Mouse (Mus musculus): ENCODE results near the gene Nkx1-2.

The Nkx1-2 gene

GRCm38 (mm10) chr7:132604720-132605119, 5.3 kb upstream of the Nkx1-2 start:
- no peak for DNase-seq (ENCODE audit: low spot score)

DNA sequence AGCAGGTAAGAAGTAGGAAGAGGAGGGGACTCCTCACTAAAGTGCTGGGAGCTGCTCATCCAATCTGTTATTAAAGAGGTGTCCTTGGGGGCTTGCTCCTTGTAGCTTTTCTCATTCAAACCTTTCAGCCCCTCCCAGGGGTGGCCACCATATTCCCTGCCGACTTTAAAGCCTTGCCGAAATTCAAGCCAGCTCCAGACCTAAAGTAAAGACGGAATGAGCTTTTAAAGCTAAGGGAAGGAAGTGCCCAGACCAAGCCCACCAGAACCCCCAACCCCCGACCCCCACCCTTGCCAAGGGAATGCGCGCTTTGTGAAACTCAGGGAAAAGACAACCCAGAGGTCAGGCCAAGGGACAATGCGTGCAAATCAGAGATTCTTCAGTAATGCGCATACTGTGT, 1.5 kb upstream of the Nkx1-2 start:
- no peak for DNase-seq (ENCODE audit: low spot score)

GRCm38 (mm10) chr7:132600026-132600425, 589 bp upstream of the Nkx1-2 start:
- DNase-seq (ENCODE audit: low spot score) = no peak

GRCm38 (mm10) chr7:132597251-132598041, 2.0 kb downstream of the Nkx1-2 start:
- DNase-seq (ENCODE audit: low spot score) = peak; percentile 72

DNA sequence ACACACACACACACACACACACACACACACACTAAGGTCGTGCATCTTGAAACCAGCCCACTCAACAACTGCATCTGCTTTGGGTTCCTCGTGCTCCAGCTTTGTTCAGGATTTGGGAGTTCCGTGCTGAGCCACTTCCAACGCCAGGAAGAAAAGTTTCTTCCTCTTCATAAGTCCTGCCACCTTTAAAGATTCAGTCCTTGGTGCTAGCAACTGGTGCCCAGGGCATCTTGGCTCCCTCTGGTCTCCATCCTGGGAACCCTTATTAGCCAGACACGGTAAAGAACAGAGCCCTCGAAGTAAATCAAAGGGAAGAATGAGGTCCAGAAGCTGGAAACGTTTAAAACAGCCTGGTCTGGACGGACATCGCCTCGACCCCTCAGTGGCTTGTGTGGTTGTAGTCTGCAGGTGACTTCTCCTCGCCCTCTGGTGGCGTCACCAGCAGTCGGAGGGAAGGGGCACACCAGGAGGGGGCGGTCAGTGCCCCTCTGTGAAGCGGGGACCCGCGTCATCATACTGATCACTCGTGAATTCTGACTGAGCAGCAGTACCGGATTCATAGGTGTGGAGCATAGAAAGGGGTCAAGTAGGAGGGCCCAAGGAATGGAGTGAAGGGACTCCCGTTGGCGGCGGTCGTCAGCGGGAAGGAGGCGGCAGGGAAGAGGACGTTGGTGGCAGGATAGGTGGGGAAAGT, 2.7 kb downstream of the Nkx1-2 start:
- DNase-seq (ENCODE audit: low spot score) = no peak

DNA sequence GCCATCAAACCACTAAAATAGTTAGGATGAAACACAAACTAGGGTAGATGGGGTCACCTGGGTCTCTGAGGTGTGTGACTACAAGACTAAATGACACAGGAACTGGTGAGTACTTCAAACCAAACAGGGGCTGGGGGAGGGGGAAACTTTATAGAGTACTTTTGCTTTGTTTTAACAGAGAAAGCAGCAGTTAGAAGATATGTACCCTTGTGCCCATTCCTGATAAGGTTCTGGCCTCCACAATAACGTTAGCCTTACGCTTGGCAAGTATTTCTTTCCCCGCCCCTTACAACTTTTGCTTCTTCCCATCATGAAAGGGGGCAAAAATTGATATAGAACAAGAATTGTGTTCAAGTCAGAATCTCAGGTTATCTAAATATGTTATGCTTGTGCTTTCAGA, 3.6 kb downstream of the Nkx1-2 start:
- DNase-seq (ENCODE audit: low spot score) = no peak

- no peak for DNase-seq (ENCODE audit: low spot score)
These were observed 5.1 kb downstream of the Nkx1-2 start for GRCm38 (mm10) chr7:132594325-132594724.

DNA sequence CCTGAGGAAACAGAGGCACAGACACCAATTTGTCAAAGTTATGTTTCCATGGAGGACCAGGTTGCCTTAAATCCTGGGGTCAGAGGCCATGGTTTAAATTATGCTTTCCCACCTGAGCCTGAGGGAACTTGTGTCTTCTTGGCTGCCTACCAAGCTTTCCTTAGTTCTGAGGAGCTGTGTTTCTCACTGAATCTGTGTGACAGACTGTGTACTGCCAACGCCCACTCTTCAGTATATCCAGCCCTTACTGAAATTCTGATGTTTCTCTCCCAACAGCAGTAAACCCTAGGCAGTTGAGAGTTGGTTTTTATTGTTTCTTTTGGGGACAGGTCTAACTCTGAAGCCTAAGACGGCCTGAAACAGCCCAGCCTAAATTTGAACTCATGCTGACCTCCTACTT, 5.7 kb downstream of the Nkx1-2 start:
- no peak for DNase-seq (ENCODE audit: low spot score)

- DNase-seq (ENCODE audit: low spot score) = no peak
These were observed 9.8 kb downstream of the Nkx1-2 start for GRCm38 (mm10) chr7:132589610-132590009.

DNA sequence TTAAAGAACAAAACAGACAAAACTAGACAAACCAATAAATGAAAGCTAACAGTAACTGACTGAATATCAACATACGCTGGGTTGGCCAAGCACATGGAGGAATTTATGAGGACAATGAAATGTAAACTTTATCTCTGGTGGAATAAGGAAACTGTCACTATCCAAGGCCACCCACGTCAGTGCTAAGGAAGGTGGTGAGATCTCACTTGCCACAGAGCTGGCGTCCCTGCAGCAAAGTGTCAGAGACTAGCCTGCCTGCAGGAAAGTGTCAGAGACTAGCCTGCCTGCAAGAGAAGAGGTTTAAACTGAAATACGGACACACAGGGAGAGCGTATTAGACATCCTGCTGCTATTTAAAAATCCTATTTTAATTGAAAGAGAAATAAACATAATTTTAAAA, 12.3 kb downstream of the Nkx1-2 start:
- DNase-seq (ENCODE audit: low spot score) = no peak

- no peak for DNase-seq (ENCODE audit: low spot score)
These were observed 13.5 kb downstream of the Nkx1-2 start for GRCm38 (mm10) chr7:132585695-132586491.

GRCm38 (mm10) chr7:132581441-132581840, 18.0 kb downstream of the Nkx1-2 start:
- no peak for DNase-seq (ENCODE audit: low spot score)

DNA sequence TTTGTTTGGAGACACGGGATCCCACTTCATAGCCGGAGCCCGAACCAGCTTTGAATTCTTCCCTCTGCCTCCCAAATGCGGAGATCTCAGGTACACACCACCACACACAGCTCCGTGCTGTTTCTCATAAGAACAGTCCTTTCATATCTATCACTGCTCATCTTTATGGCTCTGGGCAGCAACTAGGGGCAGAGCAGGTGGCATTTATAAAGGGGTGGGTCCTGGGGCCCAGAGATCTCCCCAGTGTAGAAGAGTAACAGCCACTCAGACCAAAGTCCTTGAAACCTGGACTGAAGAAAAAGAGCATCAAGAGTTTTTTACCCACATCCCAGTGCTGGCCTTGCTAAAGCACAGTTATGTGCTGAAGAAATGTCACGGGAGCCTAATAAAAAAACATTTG, 18.9 kb downstream of the Nkx1-2 start:
- no peak for DNase-seq (ENCODE audit: low spot score)

DNA sequence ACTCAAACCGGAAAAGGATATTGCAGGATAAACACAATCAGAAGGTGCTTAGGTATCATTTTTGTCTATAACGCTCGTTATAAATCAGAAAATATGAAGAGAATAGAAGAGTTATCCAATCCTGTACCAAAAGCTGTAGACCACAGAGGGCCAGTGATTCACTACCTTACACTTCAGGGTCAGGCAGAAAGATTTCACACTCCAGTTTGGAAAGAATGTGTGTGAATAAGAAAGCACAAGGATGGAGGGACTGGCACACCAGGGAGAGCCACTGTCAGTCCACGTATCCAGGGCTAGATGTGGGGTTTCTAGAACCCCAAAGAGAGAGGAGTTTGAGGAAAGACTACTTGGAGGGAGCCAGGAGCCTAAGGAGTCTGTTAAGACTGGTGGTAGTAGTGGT, 22.5 kb downstream of the Nkx1-2 start:
- no peak for DNase-seq (ENCODE audit: low spot score)

DNA sequence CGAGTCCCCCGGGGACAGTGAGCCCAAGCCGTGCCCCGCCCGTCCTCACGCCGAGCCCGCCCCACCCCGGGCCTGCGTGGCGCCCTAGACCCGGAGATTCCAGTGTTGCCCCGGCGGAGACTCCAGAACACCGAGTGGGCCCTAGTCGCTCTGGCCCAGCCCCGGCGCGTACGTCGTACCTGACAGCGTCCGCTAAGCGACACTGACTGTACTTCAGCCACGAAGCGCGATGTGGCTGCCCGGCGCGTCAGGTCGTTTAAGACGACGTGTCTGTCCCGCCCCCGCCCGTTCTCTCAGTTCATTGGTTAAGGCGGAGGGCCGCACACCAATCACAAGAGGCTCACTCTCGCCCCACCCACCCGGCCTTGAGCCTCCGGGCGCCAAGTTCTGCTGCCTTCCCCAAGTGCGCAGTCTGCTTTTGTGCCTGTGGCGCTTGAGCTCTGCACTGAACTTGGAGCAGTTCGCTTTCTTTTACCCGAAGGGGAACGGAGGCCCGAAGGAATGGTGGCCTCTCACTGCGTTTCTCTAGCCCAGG, 23.3 kb downstream of the Nkx1-2 start, which contains the start of gene Oat:
Gene Oat, minus strand, starts transcription at position 283 of the 535 bp plus-strand sequence.
- DNase-seq (ENCODE audit: low spot score) = peak; percentile 100

DNA sequence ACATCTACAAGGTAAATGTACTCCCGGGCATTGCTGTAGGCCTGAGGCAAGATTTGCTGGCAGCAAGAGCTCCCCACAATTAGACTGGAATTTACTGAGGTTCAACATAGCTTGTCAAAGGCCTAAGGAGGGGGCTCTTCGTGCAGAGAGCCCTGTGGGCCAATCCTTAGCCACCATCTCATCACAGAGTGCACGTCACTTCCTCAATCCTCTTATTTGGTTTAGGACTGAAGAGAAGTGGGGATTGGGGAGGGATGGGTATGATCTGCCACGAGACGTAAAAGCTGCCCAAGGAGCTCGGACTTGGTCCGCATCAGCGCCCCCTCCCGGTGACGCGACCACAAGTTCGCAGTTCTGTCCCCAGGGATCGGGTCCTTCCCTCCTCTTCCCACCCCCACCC, 23.8 kb downstream of the Nkx1-2 start:
- DNase-seq (ENCODE audit: low spot score) = peak; percentile 93

DNA sequence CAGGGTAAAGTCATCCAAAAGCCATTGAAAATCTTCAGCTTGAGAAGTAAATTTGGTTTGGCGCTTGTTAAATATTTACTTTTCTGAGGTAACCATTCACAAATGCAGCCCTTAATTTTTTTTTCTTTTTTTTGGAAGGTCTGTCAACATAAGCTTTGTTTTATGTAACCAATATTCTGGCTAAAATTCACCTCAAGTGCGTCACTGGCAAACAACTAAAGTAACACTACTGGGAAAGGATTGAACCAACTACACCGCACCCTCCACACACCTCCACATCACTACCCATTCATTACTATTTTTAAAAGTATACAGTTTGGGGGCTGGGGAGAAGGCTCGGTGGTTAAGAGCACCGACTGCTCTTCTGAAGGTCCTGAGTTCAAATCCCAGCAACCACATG, 24.8 kb downstream of the Nkx1-2 start:
- no peak for DNase-seq (ENCODE audit: low spot score)

DNA sequence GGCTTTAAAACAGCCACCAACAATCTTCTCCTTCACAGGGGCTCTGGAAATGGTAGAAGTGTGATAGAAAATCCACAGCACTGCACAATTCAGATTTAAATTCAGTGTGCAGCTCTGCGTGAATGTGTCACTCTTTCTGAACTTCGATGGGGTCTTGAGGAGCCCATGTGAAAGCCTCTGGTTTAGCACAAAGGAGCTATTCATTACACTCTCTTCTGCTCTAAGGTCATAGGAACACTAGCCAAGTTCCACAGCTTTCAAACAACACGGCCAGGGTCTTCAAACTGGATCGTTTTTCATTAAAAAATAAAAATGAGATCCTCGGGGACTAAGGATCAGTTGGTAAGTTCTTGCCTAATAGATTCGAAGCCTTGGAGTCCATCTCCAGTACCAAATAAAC, 26.2 kb downstream of the Nkx1-2 start:
- peak; percentile 5 for DNase-seq (ENCODE audit: low spot score)

- no peak for DNase-seq (ENCODE audit: low spot score)
These were observed 26.7 kb downstream of the Nkx1-2 start for GRCm38 (mm10) chr7:132572738-132573137.

GRCm38 (mm10) chr7:132571481-132571880, 28.0 kb downstream of the Nkx1-2 start:
- no peak for DNase-seq (ENCODE audit: low spot score)

GRCm38 (mm10) chr7:132570071-132570470, 29.4 kb downstream of the Nkx1-2 start:
- no peak for DNase-seq (ENCODE audit: low spot score)

GRCm38 (mm10) chr7:132568817-132569216, 30.6 kb downstream of the Nkx1-2 start:
- no peak for DNase-seq (ENCODE audit: low spot score)

All from embryo, embryonic 10.5 days (tissue).